In genomic region chr14:119012607-119013431, GRCm38 (mm10) we compare ENCODE assay signal across 8 mouse cellular contexts.
DNase-seq lines count a peak whose midpoint lies in the region; ATAC-seq lines count a peak whose summit lies in the region.

No protein-coding gene starts in this region.

- H3K36me3 ChIP-seq in embryonic facial prominence, embryonic 15.5 days, result peaks cover 9% of the 10 kb centered on the region; the same call in 1 of the 2 replicates
- H3K36me3 ChIP-seq in hindbrain, embryonic 12.5 days, result peaks cover 13% of the 10 kb centered on the region; the same call in 1 of the 2 replicates

- DNase-seq in CD4-positive, CD25-positive, alpha-beta regulatory T cell, adult 2 months (ENCODE audit: low read depth, low spot score), result peak; percentile 71
- peak; percentile 55 to 60 for DNase-seq in adrenal gland, postnatal 36 days
- DNase-seq in left cerebral cortex, adult 11 months (ENCODE audit: low spot score), result peak; percentile 83
- peak; percentile 69 for DNase-seq in mesoderm, embryonic 11.5 days (ENCODE audit: low read depth, low spot score)
- DNase-seq in right cerebral cortex, postnatal 4 days, result peak; percentile 73
- no peak for DNase-seq in yolk sac, embryonic 10.5 days (ENCODE audit: low spot score)

- H3K9ac ChIP-seq in embryonic facial prominence, embryonic 15.5 days, result no peak overlapping the region
- H3K9ac ChIP-seq in hindbrain, embryonic 12.5 days, result peak overlapping the region; percentile 43; the same call in 1 of the 2 replicates

- ATAC-seq in embryonic facial prominence, embryonic 15.5 days (ENCODE audit: insufficient number of reproducible peaks, low FRiP score, low TSS enrichment, low read depth), result peak; percentile 75
- ATAC-seq in hindbrain, embryonic 12.5 days (ENCODE audit: low FRiP score), result peak; percentile 89

- no peaks in the 10 kb centered on the region for H3K27me3 ChIP-seq in embryonic facial prominence, embryonic 15.5 days
- no peaks in the 10 kb centered on the region for H3K27me3 ChIP-seq in hindbrain, embryonic 12.5 days

- 62% methylated on average over 23 of the region's 23 CpGs for WGBS in embryonic facial prominence, embryonic 15.5 days
- WGBS in hindbrain, embryonic 12.5 days, result 62% methylated on average over 23 of the region's 23 CpGs

- H3K4me3 ChIP-seq in embryonic facial prominence, embryonic 15.5 days (replicated peaks), result no peak overlapping the region
- peak overlapping the region; percentile 14; the same call in 1 of the 2 replicates for H3K4me3 ChIP-seq in hindbrain, embryonic 12.5 days

- H3K4me2 ChIP-seq in embryonic facial prominence, embryonic 15.5 days (replicated peaks), result 0 out of 2 replicates have a peak overlapping the region, but pooled peaks have one; percentile 4
- peak overlapping the region; percentile 39 for H3K4me2 ChIP-seq in hindbrain, embryonic 12.5 days (replicated peaks)

- H3K27ac ChIP-seq in embryonic facial prominence, embryonic 15.5 days (replicated peaks), result no peak overlapping the region
- peak overlapping the region; percentile 85 for H3K27ac ChIP-seq in hindbrain, embryonic 12.5 days

- peaks cover 4% of the 10 kb centered on the region; the same call in 1 of the 2 replicates for H3K4me1 ChIP-seq in embryonic facial prominence, embryonic 15.5 days
- peaks cover 7% of the 10 kb centered on the region for H3K4me1 ChIP-seq in hindbrain, embryonic 12.5 days

- H3K9me3 ChIP-seq in embryonic facial prominence, embryonic 15.5 days (replicated peaks), result no peaks in the 10 kb centered on the region
- no peaks in the 10 kb centered on the region for H3K9me3 ChIP-seq in hindbrain, embryonic 12.5 days (replicated peaks)
